Mouse (Mus musculus): Measurements from ENCODE around the gene Slc1a3. TPM values are rescaled to one million over a fixed set of nuclear protein-coding genes. Genes with fewer than 3 reads are reported as not detected.

Slc1a3 gene
- polyA plus RNA-seq, 2 experiments: 0.27 to 0.39 TPM

DNA sequence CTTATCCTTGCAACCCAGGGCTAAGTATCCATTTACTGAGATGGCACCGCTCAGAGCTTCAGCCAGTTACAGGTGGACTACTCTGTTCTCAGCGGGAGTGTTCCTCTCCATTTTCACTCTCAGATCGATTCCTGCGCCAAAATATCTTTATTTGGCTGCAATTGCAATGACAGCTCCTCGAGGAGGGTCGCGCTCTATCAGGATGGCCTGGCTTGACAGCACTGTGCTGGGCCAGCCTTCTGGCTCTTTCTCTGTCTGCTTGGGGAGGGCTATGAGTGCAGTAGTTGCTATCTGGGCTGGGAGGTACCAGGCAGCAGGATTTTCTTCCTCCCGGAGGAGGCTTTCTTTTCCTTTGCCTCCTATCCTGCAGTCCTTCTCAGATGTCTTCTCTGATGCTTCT lies 57.9 kb downstream of the Slc1a3 start:
- 79% methylated on average over 8 of the region's 8 CpGs for WGBS (ENCODE audit: insufficient replicate concordance)
- no peak for ATAC-seq (ENCODE audit: insufficient read depth)

DNA sequence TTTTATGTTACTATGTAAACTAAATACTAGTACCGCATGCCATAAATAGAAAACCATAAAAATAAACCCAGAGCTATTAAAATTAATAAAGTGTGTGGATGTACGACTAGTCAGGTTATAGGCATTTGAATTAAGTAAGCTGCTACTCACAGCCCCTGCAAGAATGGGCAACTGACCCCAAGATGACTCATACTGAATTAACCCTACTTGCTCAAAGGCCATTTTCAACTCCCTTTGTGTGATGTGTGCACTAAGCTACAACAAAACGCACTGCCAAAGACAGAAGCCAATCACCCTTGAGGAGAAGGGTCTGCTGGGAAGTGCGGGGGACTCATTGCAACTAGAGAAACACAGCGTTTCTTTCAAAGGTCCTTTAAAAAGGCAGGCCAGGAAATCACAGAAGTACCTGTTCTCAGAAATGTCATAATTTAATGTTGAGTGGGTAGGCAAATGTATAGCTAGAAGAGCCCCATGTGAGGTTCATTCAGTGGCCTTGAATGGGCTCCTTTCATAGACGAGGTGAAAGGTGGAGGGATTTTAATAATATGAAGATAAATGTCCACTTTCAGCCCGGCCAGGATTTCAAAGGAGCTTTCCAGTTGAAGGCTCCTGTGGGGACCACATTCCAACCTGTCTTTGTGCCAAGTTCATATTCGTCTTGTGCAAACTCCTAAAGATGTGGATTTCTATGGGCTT lies 66.4 kb downstream of the Slc1a3 start:
- DNase-seq (ENCODE audit: low read depth in 3 of 3, low spot score in 3 of 3): no peak
- H3K36me3 ChIP-seq (replicated peaks; ENCODE audit: control insufficient read depth, insufficient read depth, low read depth): no peaks in the 10 kb centered on the region

More for the DNA sequence above, 57.9 kb downstream of the Slc1a3 start:
- no peaks in the 10 kb centered on the region for H3K36me3 ChIP-seq (replicated peaks; ENCODE audit: control insufficient read depth, insufficient read depth, low read depth)
- no peaks in the 10 kb centered on the region for H3K4me1 ChIP-seq (replicated peaks; ENCODE audit: control insufficient read depth in 2 of 2, insufficient read depth in 2 of 2, low read length in 1 of 2)
- no peak for DNase-seq (ENCODE audit: low read depth in 3 of 3, low spot score in 3 of 3)
- H3K27ac ChIP-seq: no peak overlapping the region
- H3K9me3 ChIP-seq (ENCODE audit: control insufficient read depth, low read length): no peaks in the 10 kb centered on the region
- H3K9ac ChIP-seq (replicated peaks): no peak overlapping the region
- TF ChIP-seq CTCF (IDR thresholded peaks at IDR 0.05; ENCODE audit: low read depth) (no peak), EP300 (IDR thresholded peaks at IDR 0.05; ENCODE audit: low read depth) (no peak)
- no peak overlapping the region for H3K4me3 ChIP-seq (ENCODE audit: insufficient read depth in 1 of 2, low read depth in 2 of 2, low read length in 2 of 2)
- no peaks in the 10 kb centered on the region for H3K27me3 ChIP-seq (ENCODE audit: control insufficient read depth, insufficient read depth, low read length)
- no peak overlapping the region for H3K4me2 ChIP-seq (ENCODE audit: low read depth)

DNA sequence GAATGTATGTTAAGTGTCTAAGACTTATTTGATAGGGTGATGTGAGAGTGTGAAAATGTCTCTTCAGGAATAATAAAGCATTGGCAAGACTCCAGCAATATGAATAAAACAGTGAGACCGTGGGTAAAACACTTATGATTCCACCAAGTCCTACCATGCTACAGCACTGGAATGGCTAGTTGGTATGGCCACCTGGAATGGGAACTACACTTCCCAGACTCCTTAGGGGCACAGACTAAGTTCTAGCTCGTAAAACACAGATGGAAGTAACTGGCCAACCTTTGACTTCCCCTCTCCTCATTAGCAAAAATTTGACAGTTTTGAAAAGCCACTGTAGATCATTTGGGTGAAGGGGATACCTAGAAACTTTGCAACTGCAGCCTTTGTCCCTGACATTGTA lies 70.7 kb downstream of the Slc1a3 start:
- WGBS (ENCODE audit: insufficient replicate concordance): 42% methylated on average over 2 of the region's 2 CpGs
- H3K4me1 ChIP-seq (replicated peaks; ENCODE audit: control insufficient read depth in 2 of 2, insufficient read depth in 2 of 2, low read length in 1 of 2): no peaks in the 10 kb centered on the region
- no peaks in the 10 kb centered on the region for H3K36me3 ChIP-seq (replicated peaks; ENCODE audit: control insufficient read depth, insufficient read depth, low read depth)
- no peak overlapping the region for H3K9ac ChIP-seq (replicated peaks)
- no peak overlapping the region for H3K4me3 ChIP-seq (ENCODE audit: insufficient read depth in 1 of 2, low read depth in 2 of 2, low read length in 2 of 2)
- no peaks in the 10 kb centered on the region for H3K9me3 ChIP-seq (ENCODE audit: control insufficient read depth, low read length)
- DNase-seq (ENCODE audit: low read depth in 3 of 3, low spot score in 3 of 3) (no peak), ATAC-seq (ENCODE audit: insufficient read depth) (no peak)
- H3K4me2 ChIP-seq (ENCODE audit: low read depth): no peak overlapping the region
- TF ChIP-seq EP300 (IDR thresholded peaks at IDR 0.05; ENCODE audit: low read depth): no peak
- TF ChIP-seq CTCF (IDR thresholded peaks at IDR 0.05; ENCODE audit: low read depth): no peak
- H3K27me3 ChIP-seq (ENCODE audit: control insufficient read depth, insufficient read depth, low read length): no peaks in the 10 kb centered on the region
- H3K27ac ChIP-seq: no peak overlapping the region

More for the DNA sequence above, 66.4 kb downstream of the Slc1a3 start:
- no peaks in the 10 kb centered on the region for H3K9me3 ChIP-seq (ENCODE audit: control insufficient read depth, low read length)
- 63% methylated on average over 8 of the region's 8 CpGs for WGBS (ENCODE audit: insufficient replicate concordance)
- H3K4me1 ChIP-seq (replicated peaks; ENCODE audit: control insufficient read depth in 2 of 2, insufficient read depth in 2 of 2, low read length in 1 of 2): no peaks in the 10 kb centered on the region
- ATAC-seq (ENCODE audit: insufficient read depth): no peak
- no peak for TF ChIP-seq CTCF (IDR thresholded peaks at IDR 0.05; ENCODE audit: low read depth)
- TF ChIP-seq EP300 (IDR thresholded peaks at IDR 0.05; ENCODE audit: low read depth): no peak
- H3K4me3 ChIP-seq (ENCODE audit: insufficient read depth in 1 of 2, low read depth in 2 of 2, low read length in 2 of 2): no peak overlapping the region
- H3K9ac ChIP-seq (replicated peaks): no peak overlapping the region
- H3K4me2 ChIP-seq (ENCODE audit: low read depth): no peak overlapping the region
- no peak overlapping the region for H3K27ac ChIP-seq
- H3K27me3 ChIP-seq (ENCODE audit: control insufficient read depth, insufficient read depth, low read length): no peaks in the 10 kb centered on the region

GRCm38 (mm10) chr15:8638568-8639325 lies 71.8 kb downstream of the Slc1a3 start:
- H3K9ac ChIP-seq (replicated peaks): no peak overlapping the region
- no peaks in the 10 kb centered on the region for H3K9me3 ChIP-seq (ENCODE audit: control insufficient read depth, low read length)
- DNase-seq (ENCODE audit: low read depth in 3 of 3, low spot score in 3 of 3) (no peak), ATAC-seq (ENCODE audit: insufficient read depth) (no peak)
- no peak for TF ChIP-seq CTCF (IDR thresholded peaks at IDR 0.05; ENCODE audit: low read depth)
- no peak for TF ChIP-seq EP300 (IDR thresholded peaks at IDR 0.05; ENCODE audit: low read depth)
- no peak overlapping the region for H3K4me3 ChIP-seq (ENCODE audit: insufficient read depth in 1 of 2, low read depth in 2 of 2, low read length in 2 of 2)
- no peak overlapping the region for H3K27ac ChIP-seq
- no peak overlapping the region for H3K4me2 ChIP-seq (ENCODE audit: low read depth)
- no peaks in the 10 kb centered on the region for H3K36me3 ChIP-seq (replicated peaks; ENCODE audit: control insufficient read depth, insufficient read depth, low read depth)
- WGBS (ENCODE audit: insufficient replicate concordance): 71% methylated on average over 15 of the region's 15 CpGs
- H3K4me1 ChIP-seq (replicated peaks; ENCODE audit: control insufficient read depth in 2 of 2, insufficient read depth in 2 of 2, low read length in 1 of 2): no peaks in the 10 kb centered on the region
- H3K27me3 ChIP-seq (ENCODE audit: control insufficient read depth, insufficient read depth, low read length): no peaks in the 10 kb centered on the region

DNA sequence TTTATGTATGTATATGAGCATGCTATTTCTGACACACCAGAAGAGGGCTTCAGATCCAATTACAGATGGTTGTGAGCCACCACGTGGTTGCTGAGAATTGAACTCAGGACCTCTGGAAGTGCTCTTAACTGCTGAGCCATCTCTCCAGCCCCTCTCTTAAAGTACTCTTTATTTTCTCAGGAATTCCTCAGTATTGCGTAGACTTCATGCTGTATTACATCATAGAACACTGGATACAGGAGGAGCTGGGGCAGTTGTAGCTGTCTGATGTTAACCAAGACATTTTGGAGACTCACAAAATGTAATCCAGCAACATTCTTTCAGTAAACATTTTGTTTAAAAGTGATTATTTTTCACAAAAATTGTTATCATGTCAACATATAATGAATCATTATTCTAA lies 73.3 kb downstream of the Slc1a3 start:
- 67% methylated on average over 2 of the region's 2 CpGs for WGBS (ENCODE audit: insufficient replicate concordance)
- Histone ChIP-seq H3K36me3 (replicated peaks; ENCODE audit: control insufficient read depth, insufficient read depth, low read depth) (no peaks in the 10 kb centered on the region), H3K4me3 (ENCODE audit: insufficient read depth in 1 of 2, low read depth in 2 of 2, low read length in 2 of 2) (no peak overlapping the region), H3K4me1 (replicated peaks; ENCODE audit: control insufficient read depth in 2 of 2, insufficient read depth in 2 of 2, low read length in 1 of 2) (no peaks in the 10 kb centered on the region), H3K27me3 (ENCODE audit: control insufficient read depth, insufficient read depth, low read length) (no peaks in the 10 kb centered on the region), H3K9me3 (ENCODE audit: control insufficient read depth, low read length) (no peaks in the 10 kb centered on the region), H3K4me2 (ENCODE audit: low read depth) (no peak overlapping the region), H3K27ac (no peak overlapping the region), H3K9ac (replicated peaks) (no peak overlapping the region)
- no peak for TF ChIP-seq CTCF (IDR thresholded peaks at IDR 0.05; ENCODE audit: low read depth)
- no peak for TF ChIP-seq EP300 (IDR thresholded peaks at IDR 0.05; ENCODE audit: low read depth)
- DNase-seq (ENCODE audit: low read depth in 3 of 3, low spot score in 3 of 3) (no peak), ATAC-seq (ENCODE audit: insufficient read depth) (no peak)

All from liver, embryonic 14.5 days (tissue).